Mouse (Mus musculus) CH12.LX (cell line): ENCODE measurements around the gene 4930563M21Rik.

ENCODE experiments used
- BHLHE40 ChIP-seq: IDR thresholded peaks from 2 replicates; pipeline ENCODE4 v1.6.1; 2011; ENCODE audit warnings: mild to moderate bottlenecking, low read depth, low read length, improper control_type of control experiment
- CTCF ChIP-seq, 2 experiments: IDR thresholded peaks in 1 of 2; conservative IDR thresholded peaks in 1 of 2; 2 replicates each; pipeline ENCODE4 v1.5.1; 2011 to 2012; ENCODE audit warnings: low read depth in 2 of 2, low read length in 2 of 2, improper control_type of control experiment in 1 of 2, inconsistent platforms in 1 of 2, mild to moderate bottlenecking in 1 of 2, moderate library complexity in 1 of 2
- EP300 ChIP-seq: IDR thresholded peaks from 2 replicates; pipeline ENCODE4 v1.6.1; 2011; ENCODE audit warnings: low read length, improper control_type of control experiment
- GABPA ChIP-seq: IDR thresholded peaks from 2 replicates; pipeline ENCODE4 v1.6.1; 2012; ENCODE audit warnings: low read depth, low read length, improper control_type of control experiment, inconsistent platforms; ENCODE audit not compliant: insufficient replicate concordance
- JUND ChIP-seq: conservative IDR thresholded peaks from 2 replicates; pipeline ENCODE4 v1.6.1; 2011; ENCODE audit warnings: low read depth, low read length, improper control_type of control experiment
- MXI1 ChIP-seq: IDR thresholded peaks from 2 replicates; pipeline ENCODE4 v1.6.1; 2011; ENCODE audit warnings: mild to moderate bottlenecking, low read depth, low read length, improper control_type of control experiment
- POLR2A ChIP-seq: IDR thresholded peaks from 2 replicates; pipeline ENCODE4 v1.6.1; 2011; ENCODE audit warnings: low read depth, mild to moderate bottlenecking, improper control_type of control experiment, low read length
- POLR2AphosphoS2 ChIP-seq: IDR thresholded peaks from 2 replicates; pipeline ENCODE4 v1.6.1; 2011; ENCODE audit warnings: low read depth, low read length, improper control_type of control experiment
- SMC3 ChIP-seq: IDR thresholded peaks from 2 replicates; pipeline ENCODE4 v1.6.1; 2011; ENCODE audit warnings: low read depth, low read length, improper control_type of control experiment
- UBTF ChIP-seq: IDR thresholded peaks from 2 replicates; pipeline ENCODE4 v1.6.1; 2012; ENCODE audit warnings: low read depth, mild to moderate bottlenecking, inconsistent platforms, low read length, improper control_type of control experiment, moderate library complexity
- USF2 ChIP-seq: conservative IDR thresholded peaks from 2 replicates; pipeline ENCODE4 v1.6.1; 2011; ENCODE audit warnings: low read depth, low read length, improper control_type of control experiment

DNA sequence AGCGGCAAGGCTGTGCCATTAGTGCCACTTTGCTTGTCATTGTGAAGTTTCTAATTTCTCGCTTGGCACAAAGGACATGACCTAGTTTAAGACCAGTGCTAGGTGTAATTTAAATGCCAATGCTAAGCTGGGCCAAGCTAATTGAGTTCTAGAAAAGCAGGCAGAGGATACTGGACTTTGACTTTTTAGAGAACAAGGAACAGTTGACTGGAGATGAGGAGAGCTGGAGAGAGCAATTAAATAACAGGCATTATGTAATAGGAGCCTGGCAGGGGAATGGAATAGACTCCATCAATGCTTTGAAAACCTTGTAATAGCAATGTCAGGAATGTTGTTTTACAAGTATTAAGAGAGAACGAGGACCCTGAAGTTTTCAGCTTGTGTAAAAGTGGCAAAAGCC is 43.4 kb upstream of the 4930563M21Rik start:
- TF ChIP-seq JUND = no peak
- no peak for TF ChIP-seq POLR2A
- no peak for TF ChIP-seq EP300
- no peak for TF ChIP-seq CTCF (conservative IDR thresholded peaks at IDR 0.05 in 1 of 2, IDR thresholded peaks at IDR 0.05 in 1 of 2; ENCODE audit: low read depth in 2 of 2, low read length in 2 of 2)
- TF ChIP-seq UBTF = no peak
- TF ChIP-seq BHLHE40 = no peak
- no peak for TF ChIP-seq USF2
- no peak for TF ChIP-seq MXI1
- no peak for TF ChIP-seq SMC3
- no peak for TF ChIP-seq POLR2AphosphoS2
- no peak for TF ChIP-seq GABPA
